Mouse (Mus musculus) spleen, postnatal 14 days (tissue): Measurements from ENCODE around the gene Cox10.

ENCODE experiments used
- DNase-seq, 2 experiments: peaks; one replicate each; pipeline ENCODE4 v3.0.0; 2021 to 2022; ENCODE audit warnings: low spot score in 2 of 2

Gene Cox10

DNA sequence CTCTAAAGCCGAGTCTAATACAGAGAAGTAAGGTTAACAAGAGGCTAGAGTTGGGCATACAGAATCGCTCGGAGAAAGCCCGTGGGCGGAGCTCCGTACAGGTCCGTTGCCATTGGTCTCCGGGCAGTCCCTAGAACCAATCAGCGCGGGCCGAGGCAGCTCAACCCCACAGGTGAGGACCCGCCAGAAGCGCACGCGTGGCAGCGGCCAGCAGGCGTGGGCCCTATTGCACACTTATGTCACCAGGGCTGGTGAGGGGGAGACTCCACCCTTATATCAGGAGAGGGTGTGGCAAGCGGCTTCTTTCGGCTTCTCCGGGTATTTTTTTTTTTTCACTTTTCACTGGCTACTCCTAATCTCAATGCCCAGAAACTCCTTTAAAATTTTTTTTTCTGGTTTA is 164.9 kb downstream of the Cox10 start:
- DNase-seq: peak; percentile 39 to 45

GRCm38 (mm10) chr11:63913936-63914335 is 165.3 kb downstream of the Cox10 start:
- DNase-seq: no peak
